Mouse (Mus musculus) stomach, postnatal 0 days (tissue): ENCODE results near the gene Lrpprc. TPM values are rescaled to one million over a fixed set of nuclear protein-coding genes. Genes with fewer than 3 reads are reported as not detected.
A peak's percentile ranks its signal among the peaks of the same experiment; 100 is the strongest.

ENCODE experiments used
- ATAC-seq: fragments of 200-750 bp; cut with Nextera tagmentation; 2 replicates; pipeline ENCODE4 v1.8.0; 2017; ENCODE audit not compliant: low FRiP score, low TSS enrichment
- DNase-seq: peaks from one replicate; pipeline ENCODE4 v3.0.0-alpha.2; 2016; ENCODE audit warnings: low spot score
- H3K27ac ChIP-seq: fragments of 300-500 bp; sonication (generic); replicated peaks from 2 replicates; pipeline ENCODE4 v1.5.1; 2014; ENCODE audit warnings: mild to moderate bottlenecking, control low read depth
- H3K27me3 ChIP-seq: fragments of 300-500 bp; sonication (generic); 2 replicates; pipeline ENCODE4 v1.6.1; 2014; ENCODE audit warnings: low read length; ENCODE audit not compliant: control insufficient read depth, insufficient read depth
- H3K36me3 ChIP-seq: fragments of 300-500 bp; sonication (generic); 2 replicates; pipeline ENCODE4 v1.6.1; 2014; ENCODE audit warnings: low read length, mixed read lengths; ENCODE audit not compliant: control insufficient read depth, insufficient read depth
- H3K4me1 ChIP-seq: fragments of 300-500 bp; sonication (generic); replicated peaks from 2 replicates; pipeline ENCODE4 v1.6.1; 2014; ENCODE audit warnings: antibody characterized with exemption; ENCODE audit not compliant: control insufficient read depth, insufficient read depth
- H3K4me2 ChIP-seq: fragments of 300-500 bp; sonication (generic); replicated peaks from 2 replicates; pipeline ENCODE4 v1.6.1; 2014; ENCODE audit warnings: low read depth, mild to moderate bottlenecking, control low read depth, moderate library complexity
- H3K4me3 ChIP-seq: fragments of 300-500 bp; sonication (generic); 2 replicates; pipeline ENCODE4 v1.5.1; 2014; ENCODE audit warnings: low read depth, low read length, control low read depth
- H3K9ac ChIP-seq: fragments of 300-500 bp; sonication (generic); 2 replicates; pipeline ENCODE4 v1.6.1; 2014; ENCODE audit warnings: mild to moderate bottlenecking, low read length, control low read depth, mixed read lengths
- H3K9me3 ChIP-seq: fragments of 300-500 bp; sonication (generic); 2 replicates; pipeline ENCODE4 v1.6.1; 2016; ENCODE audit warnings: low read length; ENCODE audit not compliant: control insufficient read depth
- CTCF ChIP-seq: IDR thresholded peaks from 2 replicates; pipeline ENCODE4 v1.5.1; 2016; ENCODE audit warnings: antibody characterized with exemption, low read depth, mild to moderate bottlenecking, moderate library complexity
- EP300 ChIP-seq: optimal IDR thresholded peaks from 2 replicates; pipeline ENCODE3; 2016; ENCODE audit warnings: antibody characterized with exemption
- WGBS: fragments of 180-500 bp; shearing (Covaris S2); extraction: QIAGEN DNeasy Blood & Tissue Kit; methylation state at CpG from one replicate; pipeline ENCODE4 v1.1.7; 2014; 5-methylcytosine and 5-hydroxymethylcytosine counted together
- polyA plus RNA-seq: library from polyadenylated mRNA; unstranded; fragments of >200 nt; fragmentation: Nextera tagmentation; extraction: Ambion mirVana; gene quantifications from 2 replicates; pipeline ENCODE4 v1.2.1, GENCODE M21; 2015

Gene Lrpprc
- polyA plus RNA-seq, 1 experiment from 2014 or later: 14.6 TPM

DNA sequence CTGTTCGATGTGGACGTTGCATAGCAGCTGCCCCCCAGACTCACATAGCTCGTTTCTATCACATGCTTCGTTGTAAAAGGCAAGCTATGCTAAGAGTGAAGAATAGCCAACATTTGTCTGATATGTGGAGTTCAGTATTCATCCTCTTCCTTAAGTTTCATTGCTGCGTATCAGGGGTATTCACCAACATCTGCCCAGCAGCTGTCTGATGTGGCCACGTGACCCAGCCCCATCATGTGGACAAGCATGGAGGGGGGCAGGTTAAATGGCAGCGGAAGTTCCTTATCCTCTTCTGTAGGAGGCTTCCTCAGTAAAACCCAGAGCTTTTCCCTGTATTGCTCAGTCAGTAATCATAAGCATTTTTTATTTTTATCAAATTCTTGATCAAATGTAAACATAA lies 132.8 kb downstream of the Lrpprc start:
- ATAC-seq (no peak), DNase-seq (no peak)
- no peak overlapping the region for H3K4me3 ChIP-seq
- no peaks in the 10 kb centered on the region for H3K9me3 ChIP-seq
- no peaks in the 10 kb centered on the region for H3K4me1 ChIP-seq
- TF ChIP-seq CTCF (no peak), EP300 (no peak)
- no peak overlapping the region for H3K4me2 ChIP-seq
- H3K27me3 ChIP-seq: no peaks in the 10 kb centered on the region
- WGBS: 57% methylated on average over 7 of the region's 7 CpGs
- no peak overlapping the region for H3K27ac ChIP-seq
- no peak overlapping the region for H3K9ac ChIP-seq
- H3K36me3 ChIP-seq: no peaks in the 10 kb centered on the region

GRCm38 (mm10) chr17:84657422-84657732 lies 133.2 kb downstream of the Lrpprc start:
- TF ChIP-seq CTCF (peak; percentile 19), EP300 (no peak)
- Histone ChIP-seq H3K4me3 (no peak overlapping the region), H3K9ac (no peak overlapping the region), H3K4me1 (no peaks in the 10 kb centered on the region), H3K4me2 (no peak overlapping the region), H3K27ac (no peak overlapping the region), H3K36me3 (no peaks in the 10 kb centered on the region), H3K27me3 (no peaks in the 10 kb centered on the region), H3K9me3 (no peaks in the 10 kb centered on the region)
- DNase-seq (no peak), ATAC-seq (no peak)
- 57% methylated on average over 3 of the region's 3 CpGs for WGBS

DNA sequence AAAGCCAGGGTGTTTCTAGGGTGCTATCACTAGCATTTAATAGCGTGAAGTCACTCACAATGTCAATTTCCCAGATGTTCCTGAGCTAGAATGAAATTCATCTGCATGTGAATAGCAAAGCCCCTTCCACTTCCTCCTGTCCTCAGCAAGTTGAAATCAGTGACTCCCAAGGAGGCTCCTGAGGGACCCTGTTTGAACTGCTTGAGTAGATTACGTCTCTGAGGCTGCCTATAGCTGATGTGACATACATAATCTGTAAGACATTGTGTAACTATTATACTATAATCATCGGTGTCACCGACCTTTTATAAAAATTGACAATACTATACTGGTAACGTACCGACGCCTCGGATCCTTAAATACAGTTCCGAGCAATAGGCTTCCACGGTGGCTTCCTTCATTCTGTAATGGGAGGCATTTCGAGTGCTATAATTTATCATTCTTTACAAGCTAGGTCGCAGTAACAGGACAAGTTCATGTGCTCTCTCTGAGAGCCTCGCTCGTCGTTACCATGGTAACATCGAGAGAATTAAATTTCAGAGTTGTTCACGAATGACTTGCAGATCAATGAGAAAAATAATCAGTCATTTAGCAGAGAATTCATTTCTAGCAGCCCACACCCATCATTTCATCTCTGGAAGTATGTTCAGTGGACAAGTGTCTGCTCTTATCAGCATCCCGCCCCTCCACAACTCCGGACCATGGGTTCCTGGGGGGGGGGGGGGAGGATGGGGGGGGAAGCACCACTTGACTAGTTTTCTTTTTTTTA lies 133.8 kb downstream of the Lrpprc start:
- Histone ChIP-seq H3K27ac (no peak overlapping the region), H3K9me3 (no peaks in the 10 kb centered on the region), H3K4me2 (no peak overlapping the region), H3K27me3 (no peaks in the 10 kb centered on the region), H3K4me3 (no peak overlapping the region), H3K4me1 (no peaks in the 10 kb centered on the region), H3K36me3 (no peaks in the 10 kb centered on the region; the same call in 1 of the 2 replicates), H3K9ac (no peak overlapping the region)
- TF ChIP-seq CTCF: no peak
- no peak for TF ChIP-seq EP300
- 54% methylated on average over 19 of the region's 19 CpGs for WGBS
- no peak for ATAC-seq
- no peak for DNase-seq

- 74% methylated on average over 5 of the region's 5 CpGs for WGBS
- Histone ChIP-seq H3K36me3 (no peaks in the 10 kb centered on the region; the same call in 1 of the 2 replicates), H3K27me3 (no peaks in the 10 kb centered on the region), H3K27ac (no peak overlapping the region), H3K4me2 (no peak overlapping the region), H3K9me3 (no peaks in the 10 kb centered on the region), H3K4me3 (no peak overlapping the region), H3K4me1 (no peaks in the 10 kb centered on the region), H3K9ac (no peak overlapping the region)
- ATAC-seq (no peak), DNase-seq (no peak)
- TF ChIP-seq EP300: no peak
- TF ChIP-seq CTCF: no peak
Observed at GRCm38 (mm10) chr17:84656205-84656604, 134.4 kb downstream of the Lrpprc start.

Other genes starting within 250 kb of the Lrpprc start
- gene Dync2li1, start 164.3 kb downstream of the Lrpprc start, polyA plus RNA-seq: 13.3 and 14.0 TPM in 2 replicates
- 0.08 and 0.13 TPM in 2 replicates for gene Abcg8, start 114.5 kb downstream of the Lrpprc start, polyA plus RNA-seq
- gene Abcg5, start 107.8 kb downstream of the Lrpprc start, polyA plus RNA-seq: 0.82 and 1.7 TPM in 2 replicates
- gene Ppm1b, start 166.0 kb upstream of the Lrpprc start, polyA plus RNA-seq: 36.9 and 39.6 TPM in 2 replicates
- 0.88 and 1.0 TPM in 2 replicates for gene Slc3a1, start 237.6 kb upstream of the Lrpprc start, polyA plus RNA-seq